Mouse (Mus musculus): ENCODE data around the gene Fermt2. TPM values are rescaled to one million over a fixed set of nuclear protein-coding genes. Genes with fewer than 3 reads are reported as not detected.

Fermt2 gene
- 4.7 and 4.9 TPM in 2 replicates for polyA plus RNA-seq (2012; rRNA removed)

- peak within 1 kb of the TSS; percentile 93 for H3K27ac ChIP-seq (ENCODE audit: insufficient read depth, low read depth, low read length)
- peak within 1 kb of the TSS; percentile 76 for H3K4me3 ChIP-seq (ENCODE audit: low read depth, low read length)
- TF ChIP-seq POLR2A (IDR thresholded peaks at IDR 0.05; ENCODE audit: low read depth, low read length) (no peak), CTCF (IDR thresholded peaks at IDR 0.05; ENCODE audit: extremely low read depth, insufficient read length, insufficient replicate concordance, low read depth, low read length) (no peak)
- H3K4me1 ChIP-seq (ENCODE audit: control insufficient read depth, insufficient read depth, insufficient read length, low read length), result no peaks in the 10 kb centered on the region
- H3K27me3 ChIP-seq (ENCODE audit: control insufficient read depth, insufficient read depth, low read length), result peaks cover 12% of the 10 kb centered on the region
- 1% methylated on average over 97 of the region's 126 CpGs for WGBS
- no peaks in the 10 kb centered on the region for H3K36me3 ChIP-seq (ENCODE audit: control insufficient read depth, insufficient read depth, low read length)
Measured at GRCm38 (mm10) chr14:45529411-45530363, at the start of gene Fermt2. Gene Fermt2 (minus strand): TSS chr14:45530118.

DNA sequence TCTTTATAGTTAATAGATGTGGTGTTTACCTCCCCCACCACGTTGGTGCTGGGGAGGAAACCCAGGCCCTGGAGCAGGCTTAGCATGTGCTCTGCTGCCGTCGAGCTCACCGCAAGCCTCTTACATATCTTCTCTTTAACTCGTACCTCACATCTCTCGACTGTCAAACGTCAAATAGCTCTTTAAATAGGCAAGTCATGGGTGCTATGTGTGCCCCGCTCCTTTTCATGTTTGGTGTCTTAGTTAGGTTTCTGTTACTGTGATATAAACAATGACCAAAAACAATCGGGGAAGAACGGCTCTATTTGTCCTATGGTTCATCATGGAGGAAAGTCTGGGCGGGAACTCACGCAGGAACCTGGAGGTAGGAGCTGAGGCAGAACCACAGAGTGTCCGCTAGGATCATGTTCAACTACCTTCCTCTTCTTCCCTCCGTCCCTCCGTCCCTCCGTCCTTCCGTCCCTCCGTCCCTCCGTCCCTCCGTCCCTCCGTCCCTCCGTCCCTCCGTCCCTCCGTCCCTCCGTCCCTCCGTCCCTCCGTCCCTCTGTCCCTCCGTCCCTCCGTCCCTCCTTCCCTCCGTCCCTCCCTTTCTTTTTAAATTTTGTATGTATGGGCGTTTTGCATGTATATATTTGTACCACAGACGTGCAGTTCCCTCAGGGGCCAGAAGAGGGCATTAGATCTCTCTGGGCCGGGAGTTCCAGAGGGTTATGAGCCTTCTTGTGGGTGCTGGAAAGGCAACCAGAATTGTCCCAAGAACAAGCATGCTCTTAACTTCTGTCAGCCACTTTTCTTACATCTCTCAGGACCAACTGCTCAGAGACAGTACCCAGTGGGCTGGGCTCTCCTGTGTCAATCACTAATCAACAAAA, 36.4 kb upstream of the Fermt2 start:
- WGBS, result 23% methylated on average over 33 of the region's 33 CpGs
- Histone ChIP-seq H3K4me1 (ENCODE audit: control insufficient read depth, insufficient read depth, insufficient read length, low read length) (peaks cover 4% of the 10 kb centered on the region), H3K4me3 (ENCODE audit: low read depth, low read length) (peak overlapping the region; percentile 45), H3K36me3 (ENCODE audit: control insufficient read depth, insufficient read depth, low read length) (no peaks in the 10 kb centered on the region), H3K27ac (ENCODE audit: insufficient read depth, low read depth, low read length) (no peak overlapping the region), H3K27me3 (ENCODE audit: control insufficient read depth, insufficient read depth, low read length) (no peaks in the 10 kb centered on the region; the same call in 1 of the 2 replicates)
- TF ChIP-seq POLR2A (IDR thresholded peaks at IDR 0.05; ENCODE audit: low read depth, low read length), result no peak
- peak; percentile 74; the same call in 1 of the 2 replicates for TF ChIP-seq CTCF (IDR thresholded peaks at IDR 0.05; ENCODE audit: extremely low read depth, insufficient read length, insufficient replicate concordance, low read depth, low read length)

DNA sequence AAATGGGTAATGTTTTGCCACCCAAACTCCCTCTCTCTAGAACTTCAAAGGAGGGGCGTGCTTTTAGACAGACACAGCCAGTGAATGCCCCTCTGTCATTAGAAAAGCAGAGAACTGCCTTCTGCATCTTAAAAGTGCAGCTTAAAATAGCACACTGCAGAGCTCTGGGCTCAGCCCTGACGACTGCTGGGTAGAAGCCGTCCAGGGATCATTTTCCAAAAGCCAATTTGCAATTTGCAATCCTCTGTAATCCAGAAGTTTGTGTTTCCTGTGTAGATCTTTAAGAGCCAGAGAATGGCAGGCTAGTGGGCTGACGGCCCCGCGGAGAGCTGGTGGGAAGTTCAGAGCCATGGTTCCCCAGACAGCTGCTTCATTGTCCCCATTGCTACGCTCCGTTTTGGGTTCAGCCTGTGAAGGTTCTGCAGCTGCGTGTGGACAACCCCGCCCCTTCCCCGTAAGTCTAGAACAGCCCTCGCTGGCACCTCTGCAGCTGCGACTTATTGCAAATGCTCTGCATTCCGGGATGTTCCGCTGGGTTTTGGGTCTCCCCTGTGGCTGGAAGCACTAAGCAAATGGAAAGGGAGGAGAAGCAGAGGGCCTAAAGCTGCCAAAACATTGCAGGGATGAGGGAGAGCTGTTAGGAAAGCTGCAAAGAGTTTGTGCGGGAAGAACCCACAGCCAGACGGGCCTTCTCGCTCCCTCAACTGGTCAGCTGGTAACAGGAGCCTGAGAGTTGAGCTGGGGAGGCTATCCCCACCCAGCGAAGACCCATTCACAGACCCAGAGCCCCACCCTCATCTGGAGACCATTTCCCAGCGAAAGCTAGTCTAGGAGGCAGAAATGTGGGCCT, 35.5 kb upstream of the Fermt2 start:
- Histone ChIP-seq H3K36me3 (ENCODE audit: control insufficient read depth, insufficient read depth, low read length) (no peaks in the 10 kb centered on the region), H3K4me1 (ENCODE audit: control insufficient read depth, insufficient read depth, insufficient read length, low read length) (peaks cover 4% of the 10 kb centered on the region), H3K27ac (ENCODE audit: insufficient read depth, low read depth, low read length) (no peak overlapping the region), H3K4me3 (ENCODE audit: low read depth, low read length) (peak overlapping the region; percentile 22; the same call in 1 of the 2 replicates), H3K27me3 (ENCODE audit: control insufficient read depth, insufficient read depth, low read length) (no peaks in the 10 kb centered on the region; the same call in 1 of the 2 replicates)
- WGBS, result 14% methylated on average over 20 of the region's 20 CpGs
- TF ChIP-seq POLR2A (IDR thresholded peaks at IDR 0.05; ENCODE audit: low read depth, low read length) (no peak), CTCF (IDR thresholded peaks at IDR 0.05; ENCODE audit: extremely low read depth, insufficient read length, insufficient replicate concordance, low read depth, low read length) (no peak)

DNA sequence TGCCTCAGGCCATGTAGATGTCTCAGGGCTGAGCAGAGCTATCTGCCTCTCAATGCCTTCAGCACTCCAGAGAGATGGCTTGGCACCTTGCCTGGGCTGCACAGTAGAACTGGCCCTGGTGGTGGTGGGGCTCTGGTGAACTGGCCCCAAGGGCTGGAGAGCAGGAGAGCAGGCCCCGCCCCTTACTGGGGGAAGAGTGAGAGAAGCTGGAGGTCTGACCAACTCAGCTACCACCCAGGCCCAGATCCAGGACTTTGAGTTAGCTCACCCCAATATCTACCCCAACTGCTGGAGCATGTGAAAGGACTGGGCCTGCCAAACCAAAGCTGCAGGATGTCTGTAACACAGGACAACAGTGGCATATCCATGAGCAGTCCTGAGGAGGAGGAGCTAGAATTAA, 33.7 kb upstream of the Fermt2 start:
- Histone ChIP-seq H3K36me3 (ENCODE audit: control insufficient read depth, insufficient read depth, low read length) (no peaks in the 10 kb centered on the region), H3K27ac (ENCODE audit: insufficient read depth, low read depth, low read length) (no peak overlapping the region), H3K4me1 (ENCODE audit: control insufficient read depth, insufficient read depth, insufficient read length, low read length) (peaks cover 4% of the 10 kb centered on the region), H3K4me3 (ENCODE audit: low read depth, low read length) (no peak overlapping the region), H3K27me3 (ENCODE audit: control insufficient read depth, insufficient read depth, low read length) (no peaks in the 10 kb centered on the region)
- TF ChIP-seq POLR2A (IDR thresholded peaks at IDR 0.05; ENCODE audit: low read depth, low read length) (no peak), CTCF (IDR thresholded peaks at IDR 0.05; ENCODE audit: extremely low read depth, insufficient read length, insufficient replicate concordance, low read depth, low read length) (no peak)
- WGBS, result 81% methylated on average over 1 of the region's 1 CpGs

- Histone ChIP-seq H3K4me3 (ENCODE audit: low read depth, low read length) (no peak overlapping the region), H3K4me1 (ENCODE audit: control insufficient read depth, insufficient read depth, insufficient read length, low read length) (peaks cover 4% of the 10 kb centered on the region), H3K27ac (ENCODE audit: insufficient read depth, low read depth, low read length) (no peak overlapping the region), H3K27me3 (ENCODE audit: control insufficient read depth, insufficient read depth, low read length) (no peaks in the 10 kb centered on the region), H3K36me3 (ENCODE audit: control insufficient read depth, insufficient read depth, low read length) (no peaks in the 10 kb centered on the region)
- TF ChIP-seq POLR2A (IDR thresholded peaks at IDR 0.05; ENCODE audit: low read depth, low read length) (no peak), CTCF (IDR thresholded peaks at IDR 0.05; ENCODE audit: extremely low read depth, insufficient read length, insufficient replicate concordance, low read depth, low read length) (no peak)
- WGBS, result 60% methylated on average over 6 of the region's 6 CpGs
Measured at GRCm38 (mm10) chr14:45561681-45562080, 31.8 kb upstream of the Fermt2 start.

DNA sequence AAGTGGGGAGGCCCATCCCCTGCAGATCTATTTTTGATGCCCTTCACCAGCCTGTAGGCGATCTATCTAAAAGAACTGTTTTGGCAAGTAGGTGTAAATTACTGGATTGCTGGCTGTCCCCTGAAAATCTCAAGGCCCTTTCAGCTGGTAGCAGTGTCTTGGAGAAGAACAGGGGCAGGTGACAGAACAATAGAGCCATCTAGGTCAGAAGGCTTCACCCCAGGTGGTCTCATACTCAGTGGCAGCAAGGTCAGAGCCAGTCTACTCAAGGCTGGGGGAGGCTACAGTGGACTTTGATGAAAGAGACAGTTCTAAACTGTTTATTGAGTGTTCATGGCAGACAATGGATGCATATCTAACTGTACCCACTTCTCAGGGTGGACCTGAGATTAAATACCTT, 29.1 kb upstream of the Fermt2 start:
- Histone ChIP-seq H3K27me3 (ENCODE audit: control insufficient read depth, insufficient read depth, low read length) (no peaks in the 10 kb centered on the region), H3K36me3 (ENCODE audit: control insufficient read depth, insufficient read depth, low read length) (no peaks in the 10 kb centered on the region), H3K4me1 (ENCODE audit: control insufficient read depth, insufficient read depth, insufficient read length, low read length) (no peaks in the 10 kb centered on the region), H3K27ac (ENCODE audit: insufficient read depth, low read depth, low read length) (no peak overlapping the region), H3K4me3 (ENCODE audit: low read depth, low read length) (no peak overlapping the region)
- whole genome bisulfite sequencing, result 91% methylated on average over 1 of the region's 1 CpGs
- no peak for TF ChIP-seq POLR2A (IDR thresholded peaks at IDR 0.05; ENCODE audit: low read depth, low read length)
- no peak for TF ChIP-seq CTCF (IDR thresholded peaks at IDR 0.05; ENCODE audit: extremely low read depth, insufficient read length, insufficient replicate concordance, low read depth, low read length)

Measured in small intestine, adult 2 months (tissue).